Mouse (Mus musculus): Measurements from ENCODE around the gene Hs3st4.

DNA sequence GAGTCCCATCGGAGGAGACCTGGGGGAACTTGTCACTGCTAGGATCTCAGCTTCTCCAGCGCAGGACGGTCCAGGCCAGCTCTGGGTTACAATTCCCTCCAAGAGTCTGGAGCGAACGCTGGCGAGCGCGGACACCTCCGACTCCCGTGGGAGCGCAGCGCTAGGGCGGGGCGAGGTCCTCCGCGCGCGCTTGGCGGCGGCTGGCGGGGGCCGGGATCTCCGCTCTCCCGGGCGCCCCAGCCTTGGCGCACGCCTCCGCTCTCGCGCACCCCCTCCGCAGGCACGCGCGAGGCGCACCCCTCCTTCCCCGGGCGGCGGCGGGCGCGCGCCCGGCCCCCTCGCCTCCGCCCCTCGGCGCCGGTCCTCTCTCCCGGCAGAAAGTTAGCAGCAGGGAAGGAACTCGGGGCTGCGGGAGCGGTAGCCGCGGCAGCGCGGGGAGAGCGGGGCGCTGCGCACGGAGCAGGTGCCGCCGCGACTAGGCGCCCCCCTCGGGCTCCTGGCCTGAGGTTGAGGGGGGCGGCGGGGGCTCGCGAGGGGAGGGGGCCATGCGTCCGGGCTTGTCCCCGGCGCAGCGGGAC lies at the start of gene Hs3st4:
- TF ChIP-seq CTCF (IDR thresholded peaks at IDR 0.05; ENCODE audit: extremely low read depth, insufficient read depth, low read length) = no peak
- TF ChIP-seq POLR2A (IDR thresholded peaks at IDR 0.05; ENCODE audit: extremely low read depth, insufficient read depth, low read length) = no peak
